Mouse (Mus musculus): ENCODE measurements at regions not wholly inside any gene's neighbourhood (a gene's known extent, or its start where the extent isn't known, plus 50 kb on each side); places are given as distances from the start of the nearest gene placed in this dataset.

- no peak for DNase-seq
Observed at GRCm38 (mm10) chr5:58822704-58823103, 1104.9 kb downstream of the Pcdh7 start.

DNA sequence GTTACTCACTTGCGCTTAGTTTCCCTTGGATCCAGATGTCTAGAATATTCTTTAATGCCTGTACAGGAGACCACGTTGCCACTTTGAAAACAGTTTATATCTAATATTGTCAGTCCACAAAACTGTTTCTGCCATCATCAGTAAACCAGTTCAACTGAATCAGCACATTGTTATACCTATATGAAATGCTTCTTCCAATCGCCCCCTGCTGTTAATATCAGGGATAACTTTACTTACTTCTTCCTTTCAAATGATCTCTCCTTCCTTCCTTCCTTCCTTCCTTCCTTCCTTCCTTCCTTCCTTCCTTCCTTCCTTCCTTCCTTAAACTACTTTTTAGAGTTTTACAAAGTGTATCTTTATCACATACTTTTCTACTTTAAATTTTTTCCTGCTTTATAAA, 1108.2 kb downstream of the Pcdh7 start:
- peak in 1 of 2 experiments; percentile 12 for DNase-seq

GRCm38 (mm10) chr5:58847001-58847400, 1129.2 kb downstream of the Pcdh7 start:
- no peak for DNase-seq

- no peak for DNase-seq
Observed at GRCm38 (mm10) chr5:58858016-58858415, 1140.2 kb downstream of the Pcdh7 start.

- DNase-seq: no peak
Observed at GRCm38 (mm10) chr5:58893493-58893892, 1175.7 kb downstream of the Pcdh7 start.

GRCm38 (mm10) chr5:58941436-58941835, 1223.7 kb downstream of the Pcdh7 start:
- DNase-seq: no peak

- no peak for DNase-seq
Observed at GRCm38 (mm10) chr5:58975268-58975667, 1257.5 kb downstream of the Pcdh7 start.

- no peak for DNase-seq
Observed at GRCm38 (mm10) chr5:58987754-58988153, 1270.0 kb downstream of the Pcdh7 start.
